Mouse (Mus musculus) stomach, postnatal 0 days (tissue): ENCODE results near the gene Kif1bp.

ENCODE experiments used
- CTCF ChIP-seq: IDR thresholded peaks from 2 replicates; pipeline ENCODE4 v1.5.1; 2016; ENCODE audit warnings: antibody characterized with exemption, low read depth, mild to moderate bottlenecking, moderate library complexity
- EP300 ChIP-seq: optimal IDR thresholded peaks from 2 replicates; pipeline ENCODE3; 2016; ENCODE audit warnings: antibody characterized with exemption

DNA sequence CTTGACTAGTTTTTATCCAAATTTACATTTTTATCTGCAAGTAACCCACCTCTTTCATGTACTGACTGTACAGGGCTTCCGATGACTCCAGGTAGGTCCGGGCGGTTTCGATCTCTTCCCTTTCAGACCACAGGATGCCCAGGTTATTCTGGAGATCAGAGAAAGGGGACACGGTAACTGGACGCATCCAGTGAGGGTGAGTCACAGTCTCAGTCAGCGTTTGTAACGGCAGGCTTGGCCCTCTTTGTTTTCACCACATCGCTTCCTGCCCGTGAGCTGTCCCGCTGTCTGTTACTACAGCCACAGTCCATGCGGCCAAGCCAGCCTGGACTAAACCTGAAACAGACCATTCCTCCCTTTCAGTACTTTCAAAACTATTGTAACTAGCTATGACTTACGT is 3.3 kb downstream of the Kif1bp start:
- no peak for TF ChIP-seq CTCF
- no peak for TF ChIP-seq EP300
